Comparison of ENCODE assay signal across 16 mouse cellular contexts in genomic region chr3:153394751-153395150, GRCm38 (mm10).
"Had no signal": no experiment of that assay in that cellular context is flagged by ENCODE, and none has a peak within 500 bp of the region (broad histone marks: within the 10 kb centered on the region; RNA-seq: fewer than 3 reads in every experiment).

No protein-coding gene starts in this region.

- H3K27me3 ChIP-seq: lung, embryonic 15.5 days; megakaryocyte, embryonic 14.5 days; midbrain, embryonic 13.5 days; midbrain, embryonic 15.5 days; neural tube, embryonic 12.5 days; stomach, embryonic 15.5 days had no signal

- H3K36me3 ChIP-seq: lung, embryonic 15.5 days; midbrain, embryonic 13.5 days; midbrain, embryonic 15.5 days; neural tube, embryonic 12.5 days; stomach, embryonic 15.5 days had no signal

- H3K27ac ChIP-seq: lung, embryonic 15.5 days; macrophage; midbrain, embryonic 13.5 days; midbrain, embryonic 15.5 days; neural tube, embryonic 12.5 days; stomach, embryonic 15.5 days; stomach, postnatal 0 days had no signal

- DNase-seq: lung, adult 2 months; lung, postnatal 14 days; lung, postnatal 36 days; right cerebral cortex, postnatal 14 days; thymus, adult 2 months; thymus, postnatal 25 days; thymus, postnatal 4 days had no signal

- H3K4me1 ChIP-seq: megakaryocyte, embryonic 14.5 days; neural tube, embryonic 12.5 days; stomach, embryonic 15.5 days had no signal

- H3K4me3 ChIP-seq: lung, embryonic 15.5 days; megakaryocyte, embryonic 14.5 days; midbrain, embryonic 13.5 days; midbrain, embryonic 15.5 days; neural tube, embryonic 12.5 days; stomach, embryonic 15.5 days had no signal

- H3K4me2 ChIP-seq: lung, embryonic 15.5 days; midbrain, embryonic 11.5 days; midbrain, embryonic 13.5 days; midbrain, embryonic 15.5 days; neural tube, embryonic 12.5 days; stomach, embryonic 15.5 days had no signal

- ATAC-seq: midbrain, embryonic 13.5 days; midbrain, embryonic 15.5 days had no signal

- H3K9me3 ChIP-seq: lung, embryonic 15.5 days; midbrain, embryonic 15.5 days; neural tube, embryonic 12.5 days; stomach, embryonic 15.5 days had no signal

- H3K9ac ChIP-seq: lung, embryonic 15.5 days; midbrain, embryonic 13.5 days; midbrain, embryonic 15.5 days; neural tube, embryonic 12.5 days; stomach, embryonic 15.5 days had no signal
